Mouse (Mus musculus): Measurements from ENCODE around the gene Fam166b. TPM values are rescaled to one million over a fixed set of nuclear protein-coding genes. Genes with fewer than 3 reads are reported as not detected.

Gene Fam166b
- total RNA-seq, 1 experiment from 2014 or later, result not detected

GRCm38 (mm10) chr4:43441639-43442038, 12.7 kb upstream of the Fam166b start, which contains the start of gene Tesk1:
Gene Tesk1, plus strand, starts transcription at chr4:43441939.
- ATAC-seq (ENCODE audit: extremely low read depth, insufficient number of reproducible peaks, low FRiP score, poor library complexity, severe bottlenecking), result no peak

GRCm38 (mm10) chr4:43432832-43433231, 3.9 kb upstream of the Fam166b start:
- ATAC-seq (ENCODE audit: extremely low read depth, insufficient number of reproducible peaks, low FRiP score, poor library complexity, severe bottlenecking), result no peak

- peak; percentile 79 for ATAC-seq (ENCODE audit: extremely low read depth, insufficient number of reproducible peaks, low FRiP score, poor library complexity, severe bottlenecking)
These were observed 2.8 kb upstream of the Fam166b start for GRCm38 (mm10) chr4:43431690-43432089.

GRCm38 (mm10) chr4:43428180-43428861, 613 bp downstream of the Fam166b start:
- no peak for ATAC-seq (ENCODE audit: extremely low read depth, insufficient number of reproducible peaks, low FRiP score, poor library complexity, severe bottlenecking)

GRCm38 (mm10) chr4:43427501-43428179, 1.3 kb downstream of the Fam166b start:
- no peak; the same call in 1 of the 2 replicates for ATAC-seq (ENCODE audit: extremely low read depth, insufficient number of reproducible peaks, low FRiP score, poor library complexity, severe bottlenecking)

- no peak for ATAC-seq (ENCODE audit: extremely low read depth, insufficient number of reproducible peaks, low FRiP score, poor library complexity, severe bottlenecking)
These were observed 2.4 kb downstream of the Fam166b start for GRCm38 (mm10) chr4:43426487-43426886.

GRCm38 (mm10) chr4:43425648-43426380, 3.1 kb downstream of the Fam166b start:
- ATAC-seq (ENCODE audit: extremely low read depth, insufficient number of reproducible peaks, low FRiP score, poor library complexity, severe bottlenecking), result no peak

- ATAC-seq (ENCODE audit: extremely low read depth, insufficient number of reproducible peaks, low FRiP score, poor library complexity, severe bottlenecking), result no peak
These were observed 3.7 kb downstream of the Fam166b start for GRCm38 (mm10) chr4:43425197-43425596.

GRCm38 (mm10) chr4:43424072-43424471, 4.9 kb downstream of the Fam166b start:
- ATAC-seq (ENCODE audit: extremely low read depth, insufficient number of reproducible peaks, low FRiP score, poor library complexity, severe bottlenecking), result no peak

- no peak for ATAC-seq (ENCODE audit: extremely low read depth, insufficient number of reproducible peaks, low FRiP score, poor library complexity, severe bottlenecking)
These were observed 5.5 kb downstream of the Fam166b start for GRCm38 (mm10) chr4:43423267-43423934.

- no peak for ATAC-seq (ENCODE audit: extremely low read depth, insufficient number of reproducible peaks, low FRiP score, poor library complexity, severe bottlenecking)
These were observed 7.2 kb downstream of the Fam166b start for GRCm38 (mm10) chr4:43421632-43422240.

- ATAC-seq (ENCODE audit: extremely low read depth, insufficient number of reproducible peaks, low FRiP score, poor library complexity, severe bottlenecking), result peak; percentile 31; the same call in 1 of the 2 replicates
These were observed 8.6 kb downstream of the Fam166b start for GRCm38 (mm10) chr4:43420305-43420704.

- ATAC-seq (ENCODE audit: extremely low read depth, insufficient number of reproducible peaks, low FRiP score, poor library complexity, severe bottlenecking), result no peak
These were observed 9.1 kb downstream of the Fam166b start for GRCm38 (mm10) chr4:43419801-43420281.

- no peak for ATAC-seq (ENCODE audit: extremely low read depth, insufficient number of reproducible peaks, low FRiP score, poor library complexity, severe bottlenecking)
These were observed 9.8 kb downstream of the Fam166b start for GRCm38 (mm10) chr4:43418973-43419656.

- no peak for ATAC-seq (ENCODE audit: extremely low read depth, insufficient number of reproducible peaks, low FRiP score, poor library complexity, severe bottlenecking)
These were observed 10.5 kb downstream of the Fam166b start for GRCm38 (mm10) chr4:43418450-43418849.

GRCm38 (mm10) chr4:43417269-43418062, 11.5 kb downstream of the Fam166b start:
- ATAC-seq (ENCODE audit: extremely low read depth, insufficient number of reproducible peaks, low FRiP score, poor library complexity, severe bottlenecking), result no peak

GRCm38 (mm10) chr4:43416071-43416490, 12.9 kb downstream of the Fam166b start:
- ATAC-seq (ENCODE audit: extremely low read depth, insufficient number of reproducible peaks, low FRiP score, poor library complexity, severe bottlenecking), result no peak
